Mouse (Mus musculus): ENCODE measurements around the gene Psmd9. TPM values are rescaled to one million over a fixed set of nuclear protein-coding genes. Genes with fewer than 3 reads are reported as not detected.
"Not testable (repeated sequence)": the region's sequence is repeated elsewhere in the genome, so short reads cannot be mapped to it uniquely, and the experiment has no call there.

The Psmd9 gene
- polyA plus RNA-seq, 1 experiment from 2014 or later: 77.6 TPM

DNA sequence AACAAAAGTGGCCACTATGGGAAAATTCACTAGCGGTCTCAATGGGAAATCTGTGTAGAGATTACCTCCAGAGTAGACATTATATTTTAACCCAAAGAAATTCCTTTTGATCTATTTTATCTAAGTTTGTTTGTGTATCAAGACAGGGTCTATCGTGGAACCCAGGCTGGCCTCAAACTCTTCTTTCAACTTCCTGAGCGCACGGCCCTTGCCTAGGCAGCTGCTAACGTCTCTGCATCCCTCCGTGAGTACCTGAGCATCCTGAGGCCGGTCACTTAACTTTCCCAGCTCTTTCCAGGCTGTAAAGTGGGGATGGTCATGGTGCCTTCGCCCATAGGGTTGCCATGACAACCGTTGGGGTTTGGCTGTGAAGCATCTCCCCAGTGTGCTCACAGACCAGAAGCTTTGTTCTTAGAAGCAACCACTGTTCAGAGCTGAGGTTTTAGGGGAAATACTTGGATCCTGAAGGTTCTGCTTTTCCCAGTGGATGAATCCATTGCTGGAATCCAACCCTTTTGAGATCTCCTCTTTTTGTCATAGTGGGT lies 23.5 kb downstream of the Psmd9 start:
- Histone ChIP-seq H3K4me1 (ENCODE audit: control insufficient read depth, insufficient read depth, low read length) (no peaks in the 10 kb centered on the region), H3K9me3 (replicated peaks; ENCODE audit: control insufficient read depth, low read length, poor library complexity, severe bottlenecking) (no peaks in the 10 kb centered on the region), H3K4me2 (ENCODE audit: low read length) (no peak overlapping the region), H3K36me3 (ENCODE audit: control insufficient read depth, insufficient read depth, low read length) (no peaks in the 10 kb centered on the region), H3K27ac (ENCODE audit: low read length) (no peak overlapping the region), H3K4me3 (ENCODE audit: low read depth, low read length) (no peak overlapping the region), H3K9ac (ENCODE audit: low read depth, low read length) (no peak overlapping the region), H3K27me3 (ENCODE audit: control insufficient read depth, insufficient read depth, low read depth, low read length) (no peaks in the 10 kb centered on the region)
- no peak for ATAC-seq
- 54% methylated on average over 9 of the region's 9 CpGs for WGBS

DNA sequence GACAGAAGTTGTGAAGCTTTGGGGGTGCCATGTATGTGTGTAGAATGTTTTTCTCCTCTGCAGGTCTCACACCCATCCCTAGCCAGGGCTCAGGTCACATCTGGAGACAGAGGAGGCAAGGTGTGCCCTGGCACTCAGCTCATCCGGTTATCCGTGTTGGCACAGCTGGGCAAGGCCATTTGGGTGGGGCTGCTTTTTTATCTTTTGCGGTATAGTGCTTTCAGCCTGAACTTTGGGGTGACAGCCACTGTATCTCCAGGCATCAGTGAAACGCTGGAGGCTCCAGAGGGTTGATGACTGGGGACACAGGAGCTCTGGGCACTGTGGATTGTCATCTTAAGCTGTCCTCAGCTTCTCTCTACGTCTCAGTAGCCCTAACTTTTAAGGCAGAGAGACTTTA lies 24.2 kb downstream of the Psmd9 start:
- H3K36me3 ChIP-seq (ENCODE audit: control insufficient read depth, insufficient read depth, low read length): no peaks in the 10 kb centered on the region
- no peaks in the 10 kb centered on the region for H3K27me3 ChIP-seq (ENCODE audit: control insufficient read depth, insufficient read depth, low read depth, low read length)
- WGBS: 88% methylated on average over 5 of the region's 5 CpGs
- ATAC-seq: no peak
- no peak overlapping the region for H3K4me3 ChIP-seq (ENCODE audit: low read depth, low read length)
- no peaks in the 10 kb centered on the region for H3K4me1 ChIP-seq (ENCODE audit: control insufficient read depth, insufficient read depth, low read length)
- no peak overlapping the region; the same call in 1 of the 2 replicates for H3K27ac ChIP-seq (ENCODE audit: low read length)
- no peak overlapping the region for H3K9ac ChIP-seq (ENCODE audit: low read depth, low read length)
- no peak overlapping the region for H3K4me2 ChIP-seq (ENCODE audit: low read length)
- H3K9me3 ChIP-seq (replicated peaks; ENCODE audit: control insufficient read depth, low read length, poor library complexity, severe bottlenecking): no peaks in the 10 kb centered on the region

DNA sequence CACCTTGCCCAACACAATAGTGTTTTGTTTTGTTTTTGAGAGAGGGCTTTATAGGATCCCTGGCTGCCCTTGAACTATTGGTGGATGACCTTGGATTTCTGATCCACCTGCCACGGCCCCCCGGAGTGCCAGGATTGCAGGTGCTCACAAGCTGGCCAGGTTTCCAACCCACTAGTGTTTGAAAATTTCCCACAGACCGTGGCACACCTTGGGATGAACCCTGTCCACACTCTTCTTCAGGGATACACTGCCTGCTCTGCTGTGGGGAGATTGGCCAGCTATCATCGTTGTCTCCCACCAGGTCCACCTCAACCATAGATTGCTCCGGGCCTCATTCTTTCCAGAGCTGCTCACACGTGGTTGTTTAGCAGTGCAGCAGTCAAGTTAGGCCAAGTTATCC lies 25.6 kb downstream of the Psmd9 start:
- H3K4me1 ChIP-seq (ENCODE audit: control insufficient read depth, insufficient read depth, low read length): no peaks in the 10 kb centered on the region
- H3K4me3 ChIP-seq (ENCODE audit: low read depth, low read length): no peak overlapping the region
- no peak overlapping the region for H3K9ac ChIP-seq (ENCODE audit: low read depth, low read length)
- H3K36me3 ChIP-seq (ENCODE audit: control insufficient read depth, insufficient read depth, low read length): no peaks in the 10 kb centered on the region
- no peaks in the 10 kb centered on the region for H3K9me3 ChIP-seq (replicated peaks; ENCODE audit: control insufficient read depth, low read length, poor library complexity, severe bottlenecking)
- no peak for ATAC-seq
- H3K27me3 ChIP-seq (ENCODE audit: control insufficient read depth, insufficient read depth, low read depth, low read length): no peaks in the 10 kb centered on the region
- H3K27ac ChIP-seq (ENCODE audit: low read length): no peak overlapping the region
- no peak overlapping the region for H3K4me2 ChIP-seq (ENCODE audit: low read length)
- WGBS: 88% methylated on average over 6 of the region's 6 CpGs

DNA sequence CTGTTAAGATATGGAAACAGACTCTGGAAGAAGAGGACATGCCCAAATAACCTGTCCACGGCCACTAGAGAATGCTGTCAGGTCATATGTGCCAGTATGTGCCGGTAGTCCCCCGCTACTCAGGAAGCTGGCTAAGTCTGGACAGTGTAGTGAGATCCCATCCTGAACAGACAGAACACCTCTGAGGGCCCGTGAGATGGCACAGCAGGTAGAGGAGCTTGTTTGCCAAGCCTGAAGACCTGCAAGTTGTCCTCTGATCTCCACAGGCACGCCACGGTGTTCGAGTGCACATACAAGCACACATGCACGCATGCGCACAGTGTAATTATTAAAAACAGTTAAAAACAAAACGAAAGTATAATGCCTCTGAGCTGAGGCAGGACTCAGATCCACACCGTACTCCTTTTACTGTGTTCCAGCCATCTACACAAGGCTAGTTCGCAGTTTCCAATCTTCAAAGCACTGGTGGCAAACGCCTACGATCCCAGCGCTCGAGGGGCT lies 26.3 kb downstream of the Psmd9 start:
- Histone ChIP-seq H3K9me3 (replicated peaks; ENCODE audit: control insufficient read depth, low read length, poor library complexity, severe bottlenecking) (no peaks in the 10 kb centered on the region), H3K27ac (ENCODE audit: low read length) (no peak overlapping the region), H3K9ac (ENCODE audit: low read depth, low read length) (no peak overlapping the region), H3K4me1 (ENCODE audit: control insufficient read depth, insufficient read depth, low read length) (no peaks in the 10 kb centered on the region), H3K4me2 (ENCODE audit: low read length) (no peak overlapping the region), H3K36me3 (ENCODE audit: control insufficient read depth, insufficient read depth, low read length) (no peaks in the 10 kb centered on the region), H3K27me3 (ENCODE audit: control insufficient read depth, insufficient read depth, low read depth, low read length) (no peaks in the 10 kb centered on the region), H3K4me3 (ENCODE audit: low read depth, low read length) (no peak overlapping the region)
- no peak for ATAC-seq
- 92% methylated on average over 16 of the region's 16 CpGs for WGBS

DNA sequence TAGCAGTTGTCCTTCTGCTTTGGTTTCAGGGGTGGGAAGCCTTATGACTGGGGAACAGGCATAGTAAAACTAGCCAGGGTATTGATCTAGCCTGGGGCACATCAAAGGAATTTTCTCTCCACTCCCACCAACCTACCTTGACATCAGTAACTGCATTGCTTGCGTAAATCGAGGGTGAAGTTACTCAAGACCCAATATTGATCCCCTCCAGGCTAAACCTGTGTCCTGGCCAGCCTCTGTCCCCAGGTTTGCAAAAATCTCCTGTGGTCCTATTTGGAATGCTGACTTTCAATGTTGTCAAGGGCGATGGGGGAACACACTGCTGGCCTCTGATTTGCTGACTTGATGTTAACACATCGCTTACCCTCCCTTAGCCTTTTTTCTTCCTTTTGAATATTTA lies 27.5 kb downstream of the Psmd9 start:
- Histone ChIP-seq H3K9me3 (replicated peaks; ENCODE audit: control insufficient read depth, low read length, poor library complexity, severe bottlenecking) (no peaks in the 10 kb centered on the region), H3K36me3 (ENCODE audit: control insufficient read depth, insufficient read depth, low read length) (no peaks in the 10 kb centered on the region), H3K27me3 (ENCODE audit: control insufficient read depth, insufficient read depth, low read depth, low read length) (no peaks in the 10 kb centered on the region), H3K4me2 (ENCODE audit: low read length) (no peak overlapping the region), H3K27ac (ENCODE audit: low read length) (no peak overlapping the region), H3K4me3 (ENCODE audit: low read depth, low read length) (no peak overlapping the region), H3K9ac (ENCODE audit: low read depth, low read length) (no peak overlapping the region), H3K4me1 (ENCODE audit: control insufficient read depth, insufficient read depth, low read length) (no peaks in the 10 kb centered on the region)
- ATAC-seq: no peak
- 75% methylated on average over 4 of the region's 4 CpGs for WGBS

DNA sequence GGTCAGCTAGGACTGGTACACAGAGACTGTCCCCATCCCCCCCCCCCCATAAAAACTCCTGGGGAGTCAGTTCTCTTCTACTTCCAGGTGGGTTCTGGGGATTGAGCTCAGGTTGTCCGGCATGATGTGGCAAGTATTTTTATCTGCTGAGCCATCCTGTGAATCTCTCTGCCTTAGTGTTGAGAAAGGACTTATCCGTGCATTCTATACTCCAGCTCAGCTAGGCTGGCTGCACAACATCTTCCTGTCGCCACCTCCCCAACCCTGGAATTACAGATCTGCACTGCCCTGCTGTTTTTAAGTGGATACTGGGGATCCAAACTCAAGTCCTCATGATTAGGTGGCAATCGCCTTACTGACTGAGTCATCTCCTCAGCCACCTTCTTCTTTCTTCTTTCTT lies 29.3 kb downstream of the Psmd9 start:
- Histone ChIP-seq H3K36me3 (ENCODE audit: control insufficient read depth, insufficient read depth, low read length) (no peaks in the 10 kb centered on the region), H3K27me3 (ENCODE audit: control insufficient read depth, insufficient read depth, low read depth, low read length) (no peaks in the 10 kb centered on the region), H3K9me3 (replicated peaks; ENCODE audit: control insufficient read depth, low read length, poor library complexity, severe bottlenecking) (no peaks in the 10 kb centered on the region), H3K4me1 (ENCODE audit: control insufficient read depth, insufficient read depth, low read length) (no peaks in the 10 kb centered on the region), H3K4me3 (ENCODE audit: low read depth, low read length) (no peak overlapping the region), H3K4me2 (ENCODE audit: low read length) (no peak overlapping the region), H3K9ac (ENCODE audit: low read depth, low read length) (no peak overlapping the region), H3K27ac (ENCODE audit: low read length) (no peak overlapping the region)
- no peak for ATAC-seq
- WGBS: 93% methylated on average over 4 of the region's 4 CpGs

DNA sequence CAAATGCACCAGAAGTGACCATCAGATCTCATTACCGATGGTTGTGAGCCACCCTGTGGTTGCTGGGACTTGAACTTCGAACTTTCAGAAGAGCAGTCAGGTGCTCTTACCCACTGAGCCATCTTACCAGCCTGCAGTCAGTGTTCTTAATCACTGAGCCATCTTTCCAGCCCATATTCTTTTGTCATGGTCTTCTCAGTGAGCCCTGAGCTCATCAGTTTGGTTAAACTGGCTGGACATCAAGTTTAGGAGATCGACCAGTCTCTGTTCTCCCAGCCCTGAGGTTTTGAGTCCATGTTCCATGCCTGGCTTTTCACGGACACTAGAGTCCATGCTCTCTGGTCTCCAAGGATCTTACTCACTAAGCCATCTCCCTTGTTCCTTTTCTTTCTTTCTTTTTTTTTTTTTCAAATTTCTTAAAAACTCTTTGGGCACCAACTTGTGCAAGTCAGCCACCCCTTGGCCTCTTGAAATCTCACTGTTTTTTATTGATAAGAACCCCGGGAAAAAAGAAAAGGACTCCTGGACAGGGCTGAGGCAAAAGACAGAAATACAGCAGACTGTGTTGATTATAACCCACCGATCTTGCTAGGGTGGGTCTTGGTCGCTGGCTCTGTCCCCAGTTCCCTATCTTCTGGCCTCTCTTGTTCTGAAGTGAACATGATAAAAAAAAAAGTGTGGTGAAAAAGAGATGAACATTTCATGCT lies 31.8 kb downstream of the Psmd9 start:
- not testable (repeated sequence) for H3K9me3 ChIP-seq (replicated peaks; ENCODE audit: control insufficient read depth, low read length, poor library complexity, severe bottlenecking); H3K4me1 ChIP-seq (ENCODE audit: control insufficient read depth, insufficient read depth, low read length); H3K27me3 ChIP-seq (ENCODE audit: control insufficient read depth, insufficient read depth, low read depth, low read length); H3K9ac ChIP-seq (ENCODE audit: low read depth, low read length); H3K27ac ChIP-seq (ENCODE audit: low read length); ATAC-seq; H3K36me3 ChIP-seq (ENCODE audit: control insufficient read depth, insufficient read depth, low read length); H3K4me3 ChIP-seq (ENCODE audit: low read depth, low read length); H3K4me2 ChIP-seq (ENCODE audit: low read length)
- 92% methylated on average over 4 of the region's 7 CpGs for WGBS

DNA sequence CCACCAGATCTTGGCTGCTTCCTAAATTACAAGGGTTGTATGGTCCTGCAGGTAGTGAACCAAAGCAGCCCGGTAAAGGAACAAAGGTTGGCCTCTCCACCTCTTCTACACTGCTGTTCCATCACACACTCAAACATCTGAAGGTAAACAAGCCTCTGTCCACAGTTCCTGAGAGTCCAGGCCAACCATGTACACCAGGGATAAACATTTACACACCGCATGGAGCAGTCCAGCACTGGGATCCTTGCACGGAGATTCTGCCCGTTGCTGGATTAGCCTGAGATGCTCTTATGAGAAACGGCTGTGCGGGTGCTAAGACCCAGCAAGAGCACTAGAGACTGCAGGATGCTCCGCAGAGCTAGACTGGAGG lies 32.3 kb downstream of the Psmd9 start:
- 83% methylated on average over 7 of the region's 7 CpGs for WGBS
- H3K4me3 ChIP-seq (ENCODE audit: low read depth, low read length): no peak overlapping the region
- no peaks in the 10 kb centered on the region for H3K9me3 ChIP-seq (replicated peaks; ENCODE audit: control insufficient read depth, low read length, poor library complexity, severe bottlenecking)
- no peaks in the 10 kb centered on the region for H3K4me1 ChIP-seq (ENCODE audit: control insufficient read depth, insufficient read depth, low read length)
- H3K27ac ChIP-seq (ENCODE audit: low read length): no peak overlapping the region
- no peaks in the 10 kb centered on the region for H3K36me3 ChIP-seq (ENCODE audit: control insufficient read depth, insufficient read depth, low read length)
- ATAC-seq: no peak
- no peaks in the 10 kb centered on the region for H3K27me3 ChIP-seq (ENCODE audit: control insufficient read depth, insufficient read depth, low read depth, low read length)
- no peak overlapping the region for H3K9ac ChIP-seq (ENCODE audit: low read depth, low read length)
- H3K4me2 ChIP-seq (ENCODE audit: low read length): no peak overlapping the region

DNA sequence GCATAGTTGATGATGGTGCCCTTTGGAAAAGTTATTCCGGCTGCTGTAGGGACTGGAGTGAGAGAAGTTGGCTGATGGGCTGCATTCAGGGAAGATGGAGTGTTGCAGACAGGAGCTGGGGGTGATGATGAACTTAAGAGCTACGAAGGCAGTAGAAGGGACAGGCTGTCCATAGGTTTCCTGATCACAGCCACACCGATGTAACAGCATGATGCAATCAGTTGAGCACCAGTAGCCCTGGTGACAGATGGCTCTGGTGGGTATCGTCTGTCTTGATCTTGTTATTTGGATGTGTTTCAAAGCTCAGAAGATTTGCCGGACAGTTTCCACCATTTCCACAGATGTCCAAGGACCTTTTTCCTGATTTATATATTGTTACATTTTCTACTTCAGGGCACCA lies 32.8 kb downstream of the Psmd9 start:
- ATAC-seq: no peak
- no peak overlapping the region for H3K4me2 ChIP-seq (ENCODE audit: low read length)
- H3K4me3 ChIP-seq (ENCODE audit: low read depth, low read length): no peak overlapping the region
- no peaks in the 10 kb centered on the region for H3K27me3 ChIP-seq (ENCODE audit: control insufficient read depth, insufficient read depth, low read depth, low read length)
- no peaks in the 10 kb centered on the region for H3K4me1 ChIP-seq (ENCODE audit: control insufficient read depth, insufficient read depth, low read length)
- H3K27ac ChIP-seq (ENCODE audit: low read length): no peak overlapping the region
- H3K36me3 ChIP-seq (ENCODE audit: control insufficient read depth, insufficient read depth, low read length): no peaks in the 10 kb centered on the region
- 88% methylated on average over 5 of the region's 5 CpGs for WGBS
- no peaks in the 10 kb centered on the region for H3K9me3 ChIP-seq (replicated peaks; ENCODE audit: control insufficient read depth, low read length, poor library complexity, severe bottlenecking)
- H3K9ac ChIP-seq (ENCODE audit: low read depth, low read length): no peak overlapping the region
